Mouse (Mus musculus): ENCODE results near the gene Nebl.

The Nebl gene

DNA sequence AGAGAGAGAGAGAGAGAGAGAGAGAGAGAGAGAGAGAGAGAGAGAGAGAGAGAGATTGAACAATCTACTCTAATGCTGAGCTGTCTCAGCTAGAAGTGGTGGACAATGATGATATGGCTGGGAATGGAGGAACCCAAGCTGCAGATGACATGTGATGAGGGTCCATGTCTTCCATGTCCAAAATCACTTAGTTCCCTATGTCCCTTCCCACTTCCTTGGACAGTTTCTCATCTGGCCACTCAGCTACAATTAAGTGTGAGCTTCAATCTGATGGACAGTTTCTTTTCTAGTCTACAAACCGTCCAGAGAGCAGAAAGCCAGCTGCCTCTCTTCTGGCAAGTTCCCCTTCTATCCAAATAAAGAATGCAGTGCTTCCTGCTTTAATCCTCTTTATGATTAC lies 221.3 kb downstream of the Nebl start:
- no peak for DNase-seq

DNA sequence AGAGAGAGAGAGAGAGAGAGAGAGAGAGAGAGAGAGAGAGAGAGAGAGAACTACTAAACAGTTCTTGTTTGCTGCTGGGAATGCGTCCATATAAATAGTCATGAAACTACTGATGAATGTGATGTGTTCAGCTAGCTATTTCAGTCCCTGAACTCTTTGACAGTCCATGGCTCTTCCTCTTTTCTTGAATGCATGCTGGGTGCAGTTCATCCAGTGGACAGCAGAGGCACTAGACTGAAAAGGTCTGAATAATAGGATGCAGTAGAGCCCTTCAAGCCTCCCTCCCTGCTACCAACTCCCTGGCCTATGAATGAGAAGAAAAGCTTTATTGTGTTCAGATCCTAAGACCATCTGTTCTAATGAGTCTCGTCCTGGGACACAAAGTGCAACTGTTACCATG lies 223.9 kb downstream of the Nebl start:
- no peak for DNase-seq

DNA sequence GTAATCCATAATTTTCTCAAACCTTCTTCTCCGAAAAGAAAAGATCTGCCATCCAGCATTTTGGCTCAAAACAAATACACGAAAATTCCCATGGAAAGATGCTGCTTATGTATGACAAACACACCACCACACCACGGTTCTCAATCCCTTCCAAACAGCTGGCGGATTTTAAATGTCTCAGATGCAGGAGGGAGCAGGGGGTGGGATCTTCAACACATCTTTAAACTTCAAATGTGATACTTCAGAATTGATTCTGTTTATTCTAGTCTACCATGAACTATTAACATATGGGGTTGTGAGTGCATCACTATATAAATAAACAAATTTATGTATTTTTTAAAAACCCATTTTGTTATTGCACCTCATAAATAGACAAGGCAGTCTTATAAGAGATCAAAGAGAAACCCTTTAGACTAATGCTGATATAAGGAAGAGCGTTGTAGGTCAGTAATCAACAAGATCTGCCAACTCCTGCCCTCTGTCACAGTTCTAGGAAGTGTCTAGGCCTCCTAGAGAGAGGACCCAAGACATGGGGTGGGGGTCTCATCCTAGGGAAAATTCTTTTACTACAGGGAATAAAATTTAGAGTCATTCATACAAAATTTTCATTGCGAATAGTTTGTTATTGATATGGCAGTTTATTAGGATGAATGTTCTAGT lies 227.0 kb downstream of the Nebl start:
- DNase-seq = no peak

DNA sequence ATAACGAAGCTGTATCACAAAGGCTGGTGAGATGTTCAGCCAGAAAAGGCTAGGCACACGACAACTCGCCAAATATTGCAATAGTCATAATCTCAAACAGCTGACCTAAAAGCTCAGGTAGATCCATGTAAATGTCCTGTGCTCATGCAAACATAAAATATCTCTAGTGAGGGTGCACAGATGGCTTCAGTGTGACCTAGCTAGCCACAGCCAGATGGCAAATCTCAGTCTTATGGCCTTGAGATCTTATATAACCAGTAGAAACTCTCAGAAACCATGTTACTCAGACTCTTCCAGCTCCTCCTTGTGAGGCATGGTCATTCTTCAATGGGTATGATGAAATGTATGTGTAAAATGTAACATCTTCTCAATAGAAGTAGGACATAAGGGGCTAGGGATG lies 230.2 kb downstream of the Nebl start:
- DNase-seq = no peak

DNA sequence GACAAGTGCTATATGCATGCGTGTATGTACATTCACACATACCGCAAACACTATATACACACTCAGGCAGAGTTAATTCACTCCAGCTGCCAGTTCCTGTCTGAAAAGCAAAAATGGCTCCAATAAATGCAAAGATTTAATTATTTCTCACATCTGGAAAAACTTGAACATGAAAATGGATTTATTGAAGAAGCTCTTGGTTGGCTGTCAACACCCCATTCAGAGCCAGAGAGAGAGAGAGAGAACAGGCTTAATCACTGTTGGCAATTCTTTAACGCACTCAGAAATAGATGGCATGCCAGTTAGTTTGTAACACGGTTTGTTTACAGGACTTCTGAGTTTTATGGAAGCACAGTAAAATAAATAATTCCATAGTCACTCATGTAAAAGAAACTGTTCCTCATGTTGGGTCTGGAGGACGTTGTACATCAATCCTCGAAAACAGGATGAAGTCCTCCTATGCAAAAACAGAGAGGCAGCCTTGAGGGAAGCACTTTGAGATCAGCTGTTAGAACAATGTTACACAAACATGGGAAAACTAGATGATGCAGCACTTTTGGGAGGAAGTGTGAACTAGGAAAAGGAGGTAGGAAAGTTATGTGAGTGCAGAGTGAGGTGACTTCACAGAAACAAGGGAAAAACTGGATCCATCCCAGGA lies 265.6 kb downstream of the Nebl start:
- no peak for DNase-seq

DNA sequence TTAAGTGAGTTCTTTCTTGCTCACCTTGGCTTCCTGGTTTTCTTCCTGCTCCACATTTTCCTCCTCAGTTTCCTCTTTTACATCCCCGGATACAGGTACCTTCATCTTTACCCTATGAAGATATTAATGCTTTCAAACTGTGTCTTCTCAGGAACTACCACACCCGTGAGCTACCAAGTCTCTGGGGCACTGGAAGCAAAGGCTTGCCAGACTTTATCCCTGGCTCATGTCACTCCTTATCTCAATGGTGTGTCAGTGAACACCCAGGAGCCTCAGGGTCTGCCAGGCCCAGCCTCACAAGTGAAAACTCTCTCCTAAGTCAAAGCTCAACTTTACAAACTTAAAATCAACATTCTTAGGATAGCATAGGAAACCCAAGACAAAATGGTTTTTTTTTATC lies 270.8 kb downstream of the Nebl start:
- DNase-seq = no peak

DNA sequence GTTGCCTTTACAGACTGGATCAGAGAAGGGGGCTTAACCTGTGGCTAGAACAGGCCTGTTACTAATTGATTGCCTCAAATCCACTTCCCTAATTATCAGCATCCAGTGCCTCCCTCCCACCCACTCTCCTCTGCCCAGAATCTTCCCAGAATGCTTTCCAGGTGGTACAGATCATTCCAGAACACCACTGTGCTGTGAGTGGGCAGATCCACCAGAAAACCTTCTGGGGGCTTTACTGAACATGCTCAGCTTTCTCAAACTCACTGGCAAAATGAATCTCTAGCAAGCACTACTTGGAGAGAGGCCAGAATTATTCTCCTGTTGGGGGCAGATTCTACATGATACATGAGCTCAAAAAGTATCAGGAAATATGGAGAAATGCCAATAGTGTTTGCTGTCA lies 277.6 kb downstream of the Nebl start:
- DNase-seq = peak; percentile 87

DNA sequence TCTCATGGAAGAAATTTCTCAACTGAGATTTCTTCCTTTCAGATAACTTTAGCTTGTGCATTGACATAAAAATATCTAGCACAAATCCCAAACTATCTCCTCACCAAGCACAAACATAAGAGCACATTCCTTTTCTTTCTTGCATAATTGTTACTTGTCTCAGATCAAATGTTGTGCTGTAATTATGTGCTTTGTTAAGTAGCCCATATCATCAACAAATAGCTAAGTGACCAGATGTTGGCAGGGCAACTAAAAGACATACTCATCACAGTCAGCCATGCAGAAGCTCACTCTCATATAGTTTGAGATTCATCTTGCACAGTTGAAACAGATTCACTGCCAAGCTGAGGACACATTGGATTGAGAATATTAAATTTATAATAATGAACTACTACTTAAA lies 282.9 kb downstream of the Nebl start:
- no peak for DNase-seq

DNA sequence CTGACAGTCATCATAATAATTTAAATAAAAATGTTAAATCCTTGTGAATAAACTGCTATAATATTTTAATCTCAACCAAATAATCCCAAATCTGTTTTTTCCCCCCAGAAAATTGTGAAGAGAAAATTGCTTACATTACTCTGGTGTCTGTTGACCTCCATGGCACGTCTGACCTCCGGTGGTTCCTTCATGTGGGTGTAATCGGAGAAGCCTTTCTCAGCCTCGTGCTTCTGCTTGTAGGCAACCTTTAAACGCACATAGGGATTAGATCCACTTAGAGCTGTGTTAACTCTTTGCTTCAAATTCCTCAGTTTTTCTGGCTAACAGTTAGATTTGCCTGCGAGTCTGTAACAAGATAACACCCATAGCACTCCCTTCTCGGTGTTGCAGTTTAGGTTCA lies 287.7 kb downstream of the Nebl start:
- DNase-seq = no peak

DNA sequence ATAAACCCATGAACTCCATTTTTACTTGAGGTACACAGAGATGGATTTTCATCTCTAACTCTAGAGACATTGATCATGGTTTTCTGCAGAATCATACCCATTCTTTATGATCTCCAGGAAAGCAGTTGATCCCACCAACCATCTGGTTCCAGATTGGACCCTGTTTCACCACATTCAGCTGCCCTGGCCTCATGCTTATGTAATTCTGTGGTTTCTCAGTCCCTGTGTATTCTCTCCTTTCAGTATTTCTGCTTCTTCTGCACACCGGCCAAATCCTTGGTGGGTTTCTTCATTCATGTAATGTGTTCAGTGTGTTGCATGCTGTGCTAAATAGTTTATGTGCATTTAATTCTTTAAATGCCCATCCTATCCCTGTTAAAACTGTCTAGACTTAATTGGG lies 292.9 kb downstream of the Nebl start:
- no peak for DNase-seq

DNA sequence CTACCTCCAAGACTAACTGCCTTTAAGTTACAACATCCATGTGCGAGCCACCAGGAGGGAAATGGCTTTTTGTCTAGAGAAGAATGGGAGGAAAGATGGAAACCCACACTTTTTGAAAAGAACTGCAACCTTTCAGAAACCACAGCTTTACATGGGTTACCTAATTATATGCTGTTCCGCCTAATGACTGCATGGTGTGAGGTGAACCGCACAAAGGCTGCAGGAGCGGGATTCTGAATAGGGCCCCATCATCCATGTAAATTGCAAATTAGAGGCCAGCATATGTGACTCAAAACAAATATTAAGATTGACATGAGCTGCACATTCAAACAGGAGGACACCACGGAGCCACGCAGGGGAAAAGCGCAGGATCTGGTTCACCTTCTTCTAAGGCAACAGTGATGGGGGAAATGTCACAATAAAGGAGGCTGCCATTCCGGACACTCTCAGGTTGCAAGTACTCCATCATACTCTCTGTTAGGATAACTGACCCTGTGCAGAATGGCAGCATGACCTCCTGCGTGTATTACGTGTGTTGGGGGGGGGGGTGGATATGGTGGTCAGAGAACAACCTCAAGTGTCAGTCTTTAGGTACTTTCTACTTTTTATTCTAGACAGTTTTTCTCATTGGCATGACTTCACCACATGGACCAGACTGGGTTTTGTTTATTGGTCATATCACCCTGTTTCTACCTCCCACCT lies 294.4 kb downstream of the Nebl start:
- no peak for DNase-seq

DNA sequence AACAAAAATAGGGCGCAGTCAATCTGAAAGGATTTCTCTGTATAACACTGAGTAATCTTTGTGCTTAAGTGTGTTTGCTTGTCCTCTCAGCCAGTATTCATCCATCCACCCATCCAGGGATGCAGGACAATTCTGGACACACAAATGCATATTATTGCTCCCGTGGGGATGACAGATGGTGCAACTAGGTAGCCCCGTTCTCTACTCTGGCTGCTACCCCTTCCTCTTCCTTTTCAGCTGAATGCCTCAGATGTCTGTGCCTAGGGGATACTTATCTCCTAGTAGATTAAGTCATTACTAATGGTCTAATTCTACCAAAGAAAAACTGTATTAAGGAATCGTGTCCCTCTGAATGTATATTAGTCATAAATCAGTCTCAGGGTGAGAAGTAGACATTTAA lies 296.0 kb downstream of the Nebl start:
- no peak for DNase-seq

DNA sequence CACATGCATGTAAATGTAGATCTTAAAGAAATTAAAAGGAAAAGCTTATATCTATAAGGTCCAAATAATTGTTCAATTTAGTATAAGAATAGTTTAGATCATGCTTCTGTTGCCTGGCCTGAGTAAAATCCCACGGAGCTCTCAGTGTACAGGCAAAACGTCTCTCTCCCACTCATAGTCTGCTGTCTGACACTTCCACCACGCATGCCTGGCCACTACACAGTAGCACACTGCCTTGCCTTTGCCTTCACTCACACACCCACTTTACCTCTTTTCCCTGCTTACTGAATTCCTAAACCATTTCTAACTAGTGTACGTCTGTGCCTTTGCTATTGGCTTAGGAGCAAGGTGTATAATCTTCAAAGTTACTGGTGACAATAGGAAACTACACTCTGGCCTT lies 302.2 kb downstream of the Nebl start:
- peak; percentile 22 for DNase-seq

DNA sequence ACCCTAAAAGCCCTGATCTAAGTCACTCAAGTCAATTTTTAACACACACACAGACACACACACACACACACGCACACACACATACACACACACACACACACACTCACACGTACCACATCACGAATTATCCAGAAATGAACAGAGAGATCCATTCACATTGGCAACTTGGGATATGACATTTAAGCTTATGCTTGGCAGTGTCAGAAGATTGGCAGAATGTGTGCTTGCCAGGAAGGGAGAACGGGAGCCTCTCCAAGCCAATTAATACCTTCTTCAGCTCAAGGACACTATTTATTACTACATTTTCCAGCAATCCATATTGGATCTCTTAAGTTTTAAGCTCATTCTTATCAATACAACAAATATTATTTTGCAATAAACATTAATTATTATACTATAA lies 303.1 kb downstream of the Nebl start:
- no peak for DNase-seq

DNA sequence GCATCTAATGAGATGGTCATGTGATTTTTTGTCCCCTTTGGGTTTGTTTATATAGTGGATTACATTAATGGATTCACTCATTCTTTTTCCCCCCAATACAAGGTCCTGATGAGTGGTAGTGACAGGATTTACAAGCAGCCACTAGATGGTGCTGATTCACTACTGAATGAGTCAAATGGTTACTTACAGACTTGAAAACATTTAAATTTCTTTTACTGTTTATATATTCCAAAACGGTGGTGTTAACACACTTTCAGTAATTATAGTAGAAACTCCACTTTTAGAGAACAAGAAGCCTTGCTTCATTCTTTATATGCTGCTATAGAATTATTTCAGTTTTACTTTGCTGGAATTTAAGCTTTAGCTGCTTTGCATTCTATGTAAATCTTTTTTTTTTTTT lies 308.3 kb downstream of the Nebl start:
- no peak for DNase-seq

DNA sequence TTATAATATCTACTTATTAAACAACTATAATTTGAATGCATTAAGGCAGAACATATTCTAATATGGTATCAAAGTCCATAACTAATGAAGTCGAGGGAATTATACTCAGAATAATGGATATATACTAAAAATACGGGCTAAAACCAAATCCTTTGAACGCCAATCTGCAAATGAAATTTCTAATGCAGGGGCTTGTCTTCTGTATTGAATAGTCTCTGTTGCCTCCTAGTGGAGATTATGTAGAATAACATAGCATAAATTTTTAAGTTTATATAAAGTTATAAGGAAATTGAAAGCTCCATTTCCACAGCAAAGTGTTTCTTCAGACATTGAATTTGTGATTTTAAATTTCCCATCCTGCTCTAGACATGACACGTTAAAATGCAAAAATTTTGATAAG lies 315.9 kb downstream of the Nebl start:
- DNase-seq = no peak

DNA sequence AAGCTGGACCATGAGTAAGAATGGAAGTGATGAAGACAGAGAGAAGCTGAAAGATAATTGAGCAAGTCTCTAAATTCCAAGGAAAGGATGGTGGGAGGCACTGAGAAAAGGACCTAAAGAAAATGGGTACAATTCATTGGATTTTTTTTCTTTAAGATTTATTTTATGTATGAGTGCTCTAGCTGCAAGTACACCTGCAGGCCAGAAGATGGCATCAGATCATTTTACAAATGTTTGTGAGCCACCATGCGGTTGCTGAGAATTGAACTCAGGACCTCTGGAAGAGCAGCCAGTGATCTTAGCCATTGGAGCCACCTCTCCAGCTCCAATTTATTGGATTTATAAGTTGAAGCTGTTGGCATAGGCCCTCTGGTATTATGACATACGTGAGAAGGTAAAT lies 316.9 kb downstream of the Nebl start:
- DNase-seq = no peak

DNA sequence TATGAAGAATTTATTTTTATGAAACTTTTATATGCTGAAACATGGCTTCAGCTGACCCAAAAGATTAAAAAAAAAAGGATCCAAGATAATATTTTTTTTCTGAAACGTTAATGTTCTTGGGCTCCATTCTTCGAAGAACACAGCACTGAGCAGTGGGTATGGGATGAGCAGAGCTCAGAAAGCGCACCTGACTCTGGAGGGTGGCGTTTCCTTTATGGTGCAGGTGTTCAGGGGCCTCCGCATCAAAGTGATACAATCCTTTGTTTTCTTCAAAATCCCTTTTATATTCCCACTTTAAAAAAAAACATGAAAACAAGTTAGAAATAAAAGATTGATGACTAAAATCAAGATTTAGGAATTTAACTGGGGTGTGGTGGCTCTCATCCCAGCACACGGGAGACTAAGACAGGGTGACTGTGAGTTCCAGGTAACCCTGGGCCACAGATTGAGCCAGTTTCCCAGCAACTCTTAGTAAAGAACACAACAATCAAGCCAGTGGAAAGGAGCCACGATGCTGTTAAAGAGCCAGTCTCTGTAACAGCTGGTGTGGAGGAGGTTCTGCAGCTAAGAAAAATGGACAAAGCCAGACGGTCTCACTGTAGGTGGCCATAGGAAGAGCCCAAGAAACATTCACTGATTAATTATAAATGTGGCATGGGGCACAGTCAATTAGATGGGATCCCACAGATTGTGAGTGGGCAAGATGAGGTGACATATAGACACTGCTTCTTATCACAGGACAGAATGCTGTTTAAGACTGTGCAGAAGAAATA lies 317.6 kb downstream of the Nebl start:
- DNase-seq = peak; percentile 61

DNA sequence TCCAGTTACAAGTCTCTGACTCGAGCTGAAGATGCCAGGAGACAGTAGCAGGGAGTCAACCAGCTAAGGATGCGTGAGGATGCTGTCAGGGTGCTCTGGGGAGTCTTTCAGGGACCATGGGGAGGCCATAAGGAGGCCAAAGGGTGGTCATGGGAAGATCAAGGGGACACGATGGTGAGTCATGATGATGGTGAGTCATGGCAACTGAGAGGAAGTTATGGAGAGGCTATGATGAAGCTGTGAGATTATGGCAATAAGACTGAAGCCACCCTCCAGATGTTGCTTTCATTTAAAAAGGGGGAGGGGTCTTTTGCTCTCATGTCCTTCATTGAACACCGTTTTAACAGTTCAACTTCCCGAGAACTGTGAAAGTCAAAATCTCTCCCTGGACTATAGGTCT lies 322.0 kb downstream of the Nebl start:
- DNase-seq = no peak

DNA sequence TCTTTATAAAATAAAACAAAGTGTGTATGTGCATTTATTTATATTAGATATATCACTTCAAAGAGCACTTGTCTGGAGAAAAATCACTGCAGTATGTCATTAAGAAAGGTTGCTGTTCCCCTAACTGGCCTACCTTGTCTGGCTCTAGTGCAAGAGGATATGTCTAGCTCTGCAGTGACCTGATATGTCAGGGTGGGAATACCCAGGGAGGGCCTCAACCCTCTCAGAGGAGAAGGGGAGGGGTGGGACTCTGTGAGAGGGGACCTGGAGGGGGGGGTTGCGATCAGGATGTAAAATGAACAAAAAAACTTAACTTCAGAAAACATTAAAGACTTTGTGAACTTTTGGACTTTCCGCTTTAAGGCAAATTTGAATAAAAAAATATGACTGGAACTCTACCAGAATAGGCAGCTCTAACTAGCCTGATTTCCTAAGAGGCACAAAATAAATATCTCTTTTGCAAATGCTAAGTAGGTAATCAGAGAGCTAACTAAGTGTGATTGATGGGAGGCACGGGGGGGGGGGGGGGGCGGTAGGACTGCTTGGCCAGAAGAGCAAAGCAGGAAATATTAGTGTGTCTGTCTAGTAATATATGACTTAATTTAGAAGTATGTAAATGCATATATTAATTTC lies 325.2 kb downstream of the Nebl start:
- DNase-seq = no peak

DNA sequence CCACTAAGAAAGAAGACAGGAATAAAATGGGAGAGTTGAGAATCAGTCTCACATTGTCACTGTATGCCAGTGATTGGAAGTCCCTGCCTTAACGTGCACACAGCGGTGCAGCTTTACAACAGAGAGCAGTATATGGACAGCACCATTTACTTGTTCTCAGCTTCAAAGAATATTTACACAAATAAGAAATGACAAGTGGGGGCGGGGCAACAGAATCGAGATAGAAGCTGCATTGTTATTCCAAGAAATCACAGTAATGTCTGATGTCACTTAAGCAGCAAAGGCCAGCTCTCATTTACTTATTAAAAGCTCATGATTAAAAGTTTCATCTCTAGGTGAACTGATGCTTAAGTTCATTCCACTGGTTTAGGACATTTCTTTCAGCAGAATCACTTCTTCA lies 328.8 kb downstream of the Nebl start:
- DNase-seq = no peak

DNA sequence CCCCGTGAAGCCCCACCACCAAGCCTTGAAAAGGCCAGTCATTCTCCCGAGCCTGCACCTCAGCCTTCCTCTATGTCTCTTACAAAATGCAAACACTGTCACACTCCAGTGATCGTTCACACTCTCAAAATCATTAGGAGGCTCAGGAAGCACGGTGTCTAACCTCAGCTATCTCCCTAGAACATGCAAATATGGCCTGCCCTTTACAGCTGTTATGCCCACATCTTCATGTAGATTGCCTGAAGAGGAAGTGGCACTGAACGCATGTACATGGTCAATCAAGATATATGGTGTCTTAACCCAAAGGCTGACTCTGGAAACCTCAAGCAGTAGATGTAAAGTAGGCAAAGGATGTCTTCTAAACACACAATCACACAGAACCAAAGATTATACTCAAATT lies 335.0 kb downstream of the Nebl start:
- DNase-seq = no peak

DNA sequence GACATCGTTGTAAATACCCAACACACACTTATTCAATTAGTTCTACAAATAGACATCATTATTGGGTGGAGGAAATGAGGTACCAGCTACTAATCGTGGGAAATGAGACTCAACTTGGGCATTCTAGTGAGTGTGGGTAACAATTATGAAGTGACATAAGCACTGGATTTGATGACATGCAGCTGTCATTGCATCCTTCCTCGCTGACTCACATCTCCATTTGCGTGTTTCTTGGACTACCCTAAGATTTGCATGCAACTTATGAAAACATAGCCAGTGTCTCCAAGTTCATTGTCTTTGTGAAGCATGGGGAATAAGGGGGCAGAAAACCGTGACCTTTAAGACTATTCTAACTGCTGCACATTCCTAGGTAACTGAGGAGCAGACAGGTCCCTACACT lies 339.9 kb downstream of the Nebl start:
- DNase-seq = no peak
